ENCODE assay signal across 24 mouse cellular contexts in genomic region chr11:25767584-25768333, GRCm38 (mm10).
DNase-seq lines count a peak whose midpoint lies in the region; ATAC-seq and TF ChIP-seq lines count a peak whose summit lies in the region.
"Had no signal": no experiment of that assay in that cellular context is flagged by ENCODE, and none has a peak within 500 bp of the region (broad histone marks: within the 10 kb centered on the region; RNA-seq: fewer than 3 reads in every experiment).

No protein-coding gene starts in this region.

- no peak for TF ChIP-seq CTCF in brain, embryonic 14.5 days (IDR thresholded peaks at IDR 0.05; ENCODE audit: borderline replicate concordance, extremely low read depth, insufficient read depth, insufficient read length)

- no peaks in the 10 kb centered on the region for H3K9me3 ChIP-seq in neural tube, embryonic 11.5 days (ENCODE audit: control insufficient read depth, low read length)
- H3K9me3 ChIP-seq in neural tube, embryonic 15.5 days (replicated peaks), result no peaks in the 10 kb centered on the region
- H3K9me3 ChIP-seq: embryonic facial prominence, embryonic 15.5 days; heart, embryonic 13.5 days had no signal

- no peak overlapping the region for H3K4me3 ChIP-seq in neural tube, embryonic 11.5 days (ENCODE audit: low read depth, low read length)
- no peak overlapping the region for H3K4me3 ChIP-seq in neural tube, embryonic 15.5 days (replicated peaks)
- H3K4me3 ChIP-seq: embryonic facial prominence, embryonic 15.5 days; heart, embryonic 13.5 days; myocyte had no signal

- WGBS in neural tube, embryonic 11.5 days, result 19% methylated on average over 5 of the region's 5 CpGs
- WGBS in neural tube, embryonic 15.5 days, result 26% methylated on average over 5 of the region's 5 CpGs

- H3K27ac ChIP-seq in neural tube, embryonic 11.5 days (ENCODE audit: low read depth, low read length), result no peak overlapping the region
- no peak overlapping the region for H3K27ac ChIP-seq in neural tube, embryonic 15.5 days (replicated peaks)
- H3K27ac ChIP-seq: embryonic facial prominence, embryonic 15.5 days; heart, embryonic 13.5 days had no signal

- no peak for TF ChIP-seq POLR2A in brain, embryonic 14.5 days (IDR thresholded peaks at IDR 0.05; ENCODE audit: borderline replicate concordance, extremely low read depth, insufficient read depth, insufficient read length, poor library complexity, severe bottlenecking)

- no peak overlapping the region for H3K4me2 ChIP-seq in neural tube, embryonic 11.5 days (ENCODE audit: low read depth)
- no peak overlapping the region for H3K4me2 ChIP-seq in neural tube, embryonic 15.5 days
- H3K4me2 ChIP-seq: embryonic facial prominence, embryonic 15.5 days; heart, embryonic 13.5 days; liver, embryonic 11.5 days had no signal

- H3K4me1 ChIP-seq in neural tube, embryonic 11.5 days (ENCODE audit: control insufficient read depth, insufficient read depth, low read length), result no peaks in the 10 kb centered on the region
- H3K4me1 ChIP-seq in neural tube, embryonic 15.5 days, result peaks cover 9% of the 10 kb centered on the region
- H3K4me1 ChIP-seq: embryonic facial prominence, embryonic 15.5 days; heart, embryonic 13.5 days had no signal

- H3K27me3 ChIP-seq in neural tube, embryonic 11.5 days (ENCODE audit: control insufficient read depth, insufficient read depth, low read length), result no peaks in the 10 kb centered on the region
- no peaks in the 10 kb centered on the region for H3K27me3 ChIP-seq in neural tube, embryonic 15.5 days (replicated peaks)
- H3K27me3 ChIP-seq: embryonic facial prominence, embryonic 15.5 days; heart, embryonic 13.5 days had no signal

- ATAC-seq in neural tube, embryonic 11.5 days (ENCODE audit: insufficient read depth, low FRiP score, low TSS enrichment), result peak; percentile 84
- ATAC-seq in neural tube, embryonic 15.5 days (ENCODE audit: low FRiP score), result no peak

- peak; percentile 8 to 31 for DNase-seq in frontal cortex, adult 2 months (ENCODE audit: extremely low spot score in 1 of 2, low spot score in 1 of 2)
- no peak for DNase-seq in frontal cortex, postnatal 10 days (ENCODE audit: low spot score in 2 of 2)
- peak; percentile 12 for DNase-seq in neural tube, embryonic 11.5 days (ENCODE audit: low spot score)
- peak; percentile 67 for DNase-seq in brain, embryonic 14.5 days (ENCODE audit: low read depth)
- peak; percentile 15 for DNase-seq in mesoderm, embryonic 11.5 days (ENCODE audit: low read depth, low spot score)
- no peak for DNase-seq in lung, postnatal 4 days
- no peak for DNase-seq in kidney, postnatal 14 days
- DNase-seq: adrenal gland, adult 2 months; B cell, adult 2 months; cerebellum, adult 9-11 months; gastrocnemius, postnatal 10 days; heart, adult 11 months; kidney, adult 8-10 months; kidney, postnatal 25 days; layer of hippocampus, adult 9-11 months; lung, adult 18-20 months; midbrain, embryonic 14.5 days; retina, postnatal 1 day; thymus, postnatal 25 days had no signal

- no peak overlapping the region for H3K9ac ChIP-seq in neural tube, embryonic 11.5 days (ENCODE audit: low read length)
- no peak overlapping the region for H3K9ac ChIP-seq in neural tube, embryonic 15.5 days (replicated peaks)
- H3K9ac ChIP-seq: embryonic facial prominence, embryonic 15.5 days; heart, embryonic 13.5 days had no signal

- H3K36me3 ChIP-seq in neural tube, embryonic 11.5 days (ENCODE audit: control insufficient read depth, insufficient read depth, low read length), result no peaks in the 10 kb centered on the region
- no peaks in the 10 kb centered on the region for H3K36me3 ChIP-seq in neural tube, embryonic 15.5 days
- H3K36me3 ChIP-seq: embryonic facial prominence, embryonic 15.5 days; heart, embryonic 13.5 days had no signal

Comparison
In these comparisons a context has a peak if more than half of its experiments do, and no peak if none do; other contexts are left out.
1. DNase-seq: peak in frontal cortex, adult 2 months (2 of 2), neural tube, embryonic 11.5 days (single experiment), brain, embryonic 14.5 days (single experiment) and mesoderm, embryonic 11.5 days (single experiment); none in frontal cortex, postnatal 10 days (0 of 2), lung, postnatal 4 days (0 of 2) and kidney, postnatal 14 days (single experiment).